Mouse (Mus musculus) retina, postnatal 7 days (tissue): ENCODE data around the gene Zbtb40.

Experiments
- DNase-seq: peaks from one replicate; pipeline ENCODE4 v3.0.0-alpha.2; 2012; ENCODE audit warnings: low read depth, low spot score

Zbtb40 gene

GRCm38 (mm10) chr4:137033115-137033887 is 15.3 kb downstream of the Zbtb40 start:
- DNase-seq: no peak

DNA sequence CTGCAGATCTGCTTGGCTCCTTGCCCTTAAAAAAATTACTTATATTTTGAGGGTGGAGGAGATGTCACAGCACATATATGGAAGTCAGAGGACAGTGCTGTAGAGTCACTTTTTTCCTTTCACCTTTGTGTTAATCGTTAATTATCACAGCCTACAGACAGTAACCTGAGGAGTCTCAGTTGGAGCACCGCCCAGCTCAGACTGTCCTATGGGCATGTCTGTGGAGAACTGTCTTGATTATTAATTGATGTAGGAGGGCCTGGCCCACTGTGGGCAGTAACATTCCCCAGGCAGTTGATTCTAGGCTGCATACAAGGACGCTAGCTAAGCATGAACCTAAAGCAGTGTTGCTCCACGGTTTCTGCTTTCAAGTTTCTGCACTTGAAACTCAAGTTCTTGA is 16.1 kb downstream of the Zbtb40 start:
- no peak for DNase-seq

GRCm38 (mm10) chr4:137031319-137031718 is 17.3 kb downstream of the Zbtb40 start:
- no peak for DNase-seq

DNA sequence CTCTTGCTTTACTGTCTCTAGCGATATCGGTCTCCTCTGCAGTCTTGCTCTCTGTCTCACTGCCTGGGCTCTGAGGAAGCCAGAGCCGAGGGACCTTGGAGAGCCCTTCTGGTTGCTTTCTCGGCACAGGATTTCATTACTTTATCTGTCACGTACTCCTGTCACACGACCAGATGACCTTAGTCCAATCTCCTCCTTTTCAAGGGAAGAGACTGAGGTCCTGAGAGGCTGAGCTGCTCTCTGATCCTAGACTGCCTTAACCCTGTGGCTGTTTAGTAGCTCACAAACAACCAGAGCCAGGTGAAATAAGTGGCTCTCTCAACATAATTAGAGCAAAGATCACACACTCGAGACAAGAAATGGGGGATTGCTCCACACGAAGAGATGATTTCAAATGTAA is 19.3 kb downstream of the Zbtb40 start:
- DNase-seq: no peak

GRCm38 (mm10) chr4:137027051-137027450 is 21.6 kb downstream of the Zbtb40 start:
- no peak for DNase-seq

- DNase-seq: no peak
Measured at GRCm38 (mm10) chr4:137025570-137025969, 23.0 kb downstream of the Zbtb40 start.

GRCm38 (mm10) chr4:137025133-137025532 is 23.5 kb downstream of the Zbtb40 start:
- DNase-seq: no peak

GRCm38 (mm10) chr4:137020065-137020464 is 28.5 kb downstream of the Zbtb40 start:
- no peak for DNase-seq

GRCm38 (mm10) chr4:137015934-137016333 is 32.7 kb downstream of the Zbtb40 start:
- DNase-seq: no peak

- no peak for DNase-seq
Measured at GRCm38 (mm10) chr4:137015476-137015856, 33.1 kb downstream of the Zbtb40 start.

DNA sequence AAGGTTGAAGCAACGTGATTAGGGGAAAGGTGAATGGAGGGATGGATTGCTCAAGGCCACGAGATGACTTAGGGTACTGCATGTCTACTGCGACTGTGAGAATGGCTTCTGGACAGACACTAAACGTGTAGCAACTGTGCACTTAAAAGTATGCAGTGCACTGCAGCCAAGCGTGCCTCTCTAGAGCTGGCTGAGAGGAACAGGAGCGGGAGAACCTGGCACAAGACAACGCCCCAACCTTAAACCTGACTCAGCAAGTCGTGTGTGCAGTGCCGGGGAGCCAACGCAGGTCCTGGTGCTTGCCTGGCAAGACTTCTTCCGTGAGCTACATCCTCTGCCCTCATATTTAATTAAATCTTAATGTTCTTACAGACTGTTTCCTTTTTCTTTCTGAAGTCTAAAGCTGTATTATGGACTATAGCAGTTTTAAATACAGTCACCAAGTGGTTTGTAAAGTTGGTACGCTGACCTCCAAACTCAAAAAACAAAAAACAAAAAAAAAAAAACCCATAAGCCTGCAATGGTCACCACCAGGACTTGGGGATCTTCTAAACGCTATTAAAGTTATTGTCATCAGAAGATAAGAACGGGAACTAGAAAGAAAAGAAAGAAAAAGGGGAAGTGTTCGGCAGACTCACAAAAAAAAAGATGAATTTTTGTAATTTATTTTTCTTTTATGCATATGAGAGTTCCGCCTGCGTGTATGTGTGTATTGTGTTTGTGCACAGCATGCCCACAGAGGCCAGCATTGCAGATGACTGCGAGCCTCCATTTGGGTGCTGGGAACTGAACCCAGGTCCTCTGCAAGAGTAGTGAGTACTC is 33.7 kb downstream of the Zbtb40 start:
- DNase-seq: no peak

- DNase-seq: no peak
Measured at GRCm38 (mm10) chr4:137014124-137014523, 34.5 kb downstream of the Zbtb40 start.

GRCm38 (mm10) chr4:137006966-137007365 is 41.6 kb downstream of the Zbtb40 start:
- no peak for DNase-seq

DNA sequence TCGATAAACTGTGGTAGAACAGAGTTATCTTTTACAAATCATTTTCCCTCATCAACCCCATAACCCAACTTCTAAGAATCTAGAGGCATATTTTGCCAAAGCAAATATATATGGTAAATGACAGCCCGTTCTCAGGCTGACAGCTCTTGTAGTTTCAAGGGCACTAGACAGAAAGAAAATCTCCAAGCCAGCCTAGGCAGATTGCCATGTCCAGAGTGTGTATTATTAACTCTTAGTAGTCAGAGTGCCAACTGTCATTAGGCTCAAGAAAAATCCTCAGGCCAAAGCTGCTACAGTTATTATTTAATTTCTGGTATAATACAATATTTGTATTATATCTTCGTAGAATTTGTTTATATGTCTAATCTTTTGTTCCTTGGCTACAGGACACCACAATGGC is 46.8 kb downstream of the Zbtb40 start:
- DNase-seq: peak; percentile 33

DNA sequence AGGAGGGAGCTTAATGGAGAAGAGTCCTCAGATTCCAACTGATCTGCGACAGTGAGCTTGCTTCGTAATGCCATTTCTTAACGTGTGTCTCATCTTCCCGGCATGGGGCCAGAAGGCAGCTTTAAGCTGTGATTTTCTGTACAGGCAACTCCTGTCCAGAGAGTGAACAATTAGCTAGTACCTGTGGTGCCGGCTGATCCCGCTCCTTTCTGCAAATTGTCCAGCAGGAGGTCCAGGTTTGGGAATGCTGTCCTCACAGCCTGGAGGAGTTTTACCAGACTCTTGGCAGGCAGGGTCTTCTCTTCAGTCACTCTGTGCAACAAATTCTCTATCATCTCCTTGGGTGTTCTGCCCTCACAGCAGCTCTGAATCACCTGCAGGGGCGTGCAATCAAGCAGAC is 47.6 kb downstream of the Zbtb40 start:
- DNase-seq: no peak

- no peak for DNase-seq
Measured at GRCm38 (mm10) chr4:136998371-136998770, 50.2 kb downstream of the Zbtb40 start.

DNA sequence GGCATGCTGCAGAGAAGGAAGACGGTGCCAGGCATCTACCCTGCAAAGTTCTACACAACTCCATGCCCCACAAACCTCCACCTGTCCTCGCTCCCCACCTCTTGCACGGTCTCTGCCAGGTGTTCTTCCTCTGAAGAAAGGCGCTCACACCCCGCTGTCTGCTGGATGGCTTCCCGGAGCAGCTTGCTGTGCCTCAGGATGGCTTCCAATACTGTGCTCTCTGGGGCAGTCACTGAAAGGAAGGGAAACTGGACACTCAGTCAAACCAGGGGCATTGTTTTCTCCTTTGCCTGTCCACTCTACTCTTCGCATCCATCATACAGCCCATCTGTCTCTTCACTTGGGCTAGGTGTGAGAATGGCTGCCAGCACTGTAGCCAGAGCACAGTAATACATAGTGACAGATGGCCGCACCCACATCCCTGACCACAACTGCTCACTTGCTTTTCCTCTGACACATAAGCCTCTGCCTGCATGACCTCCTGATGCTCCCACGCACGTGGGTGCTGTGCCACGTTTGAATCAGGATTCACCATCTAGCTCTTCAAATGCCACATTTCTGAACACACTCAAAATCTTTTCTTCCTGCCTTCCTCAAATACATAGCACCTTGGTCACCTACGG is 50.8 kb downstream of the Zbtb40 start:
- DNase-seq: no peak

- DNase-seq: no peak
Measured at GRCm38 (mm10) chr4:136996933-136997332, 51.7 kb downstream of the Zbtb40 start.

- no peak for DNase-seq
Measured at GRCm38 (mm10) chr4:136995361-136995760, 53.2 kb downstream of the Zbtb40 start.

- no peak for DNase-seq
Measured at GRCm38 (mm10) chr4:136981993-136982695, 66.5 kb downstream of the Zbtb40 start.

GRCm38 (mm10) chr4:136981347-136981746 is 67.3 kb downstream of the Zbtb40 start:
- DNase-seq: peak; percentile 61

GRCm38 (mm10) chr4:136980921-136981320 is 67.7 kb downstream of the Zbtb40 start:
- DNase-seq: no peak
